Mouse (Mus musculus) olfactory bulb, adult 2 months (tissue): ENCODE measurements around the gene Sptlc2.

Source experiments
- CTCF ChIP-seq: fragments of 200-500 bp; IDR thresholded peaks from 2 replicates; pipeline ENCODE4 v1.5.1; 2012; ENCODE audit warnings: low read depth, mild to moderate bottlenecking, low read length, moderate library complexity; ENCODE audit not compliant: insufficient read depth
- POLR2A ChIP-seq: fragments of 200-500 bp; IDR thresholded peaks from 2 replicates; pipeline ENCODE4 v1.6.1; 2012; ENCODE audit warnings: mild to moderate bottlenecking, low read depth, low read length, moderate library complexity; ENCODE audit not compliant: insufficient read depth

- TF ChIP-seq CTCF: no peak
- no peak for TF ChIP-seq POLR2A
These were observed 104.4 kb downstream of the Sptlc2 start for GRCm38 (mm10) chr12:87283706-87284105.
